Mouse (Mus musculus) monocyte, adult 5-6 weeks (primary cell): ENCODE results near the gene Kcnab2. TPM values are rescaled to one million over a fixed set of nuclear protein-coding genes. Genes with fewer than 3 reads are reported as not detected.

ENCODE experiments used
- ATAC-seq: fragments of 153-309, 156-312 bp; replicated peaks from 2 replicates; pipeline ENCODE4 v1.8.0; 2017; ENCODE audit warnings: mild to moderate bottlenecking; ENCODE audit not compliant: low TSS enrichment, insufficient number of reproducible peaks, severe bottlenecking, poor library complexity, low FRiP score
- total RNA-seq: library from RNA; stranded (forward); fragments of 200-1000, 200-491, 200-594 nt; gene quantifications from 3 replicates; pipeline ENCODE4 v1.2.3, GENCODE M21; 2017

The Kcnab2 gene
- total RNA-seq, 1 experiment from 2014 or later, result 75.3 TPM

DNA sequence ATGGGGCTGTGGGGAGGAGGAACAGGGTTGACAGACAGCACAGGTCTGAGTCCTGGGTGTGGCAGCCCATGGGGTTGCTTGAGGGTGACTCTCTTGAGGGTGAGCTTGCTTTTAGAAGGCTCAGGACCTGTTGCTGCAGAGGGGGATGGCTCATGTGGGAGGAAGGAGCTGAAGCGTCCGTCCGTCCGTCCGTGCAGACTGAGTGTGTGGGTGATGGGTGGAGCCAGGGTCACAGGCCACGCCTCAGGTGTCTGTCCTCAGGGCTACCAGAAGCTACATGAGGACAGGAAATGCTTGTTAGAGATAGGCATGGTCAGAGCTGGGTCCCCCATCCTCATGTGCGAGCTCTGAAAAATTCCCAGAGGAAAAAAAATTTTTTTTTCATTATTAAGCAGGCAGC is 133.0 kb downstream of the Kcnab2 start:
- no peak for ATAC-seq

DNA sequence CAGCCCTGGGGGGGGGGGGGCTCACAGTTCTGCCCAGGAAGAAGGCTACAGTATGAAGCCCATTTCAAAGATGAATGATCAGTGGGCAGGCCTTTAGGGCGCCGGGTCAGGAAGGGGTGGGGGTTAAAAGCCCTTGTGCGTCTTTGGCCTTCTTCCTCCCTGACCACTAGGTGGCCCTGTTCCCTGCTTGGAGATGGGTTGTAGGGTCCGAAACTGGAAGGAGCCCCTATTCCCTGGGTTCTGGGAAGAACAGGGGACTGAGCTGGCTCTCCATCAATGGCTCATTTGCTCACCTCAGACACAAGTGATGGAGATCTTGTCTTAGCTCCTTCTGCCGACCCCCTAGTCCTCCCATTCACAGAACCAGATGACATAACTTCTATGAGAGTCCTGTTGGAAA is 134.4 kb downstream of the Kcnab2 start:
- ATAC-seq, result no peak

Other genes with a start within 250 kb of the Kcnab2 start
- gene Gpr153, start 203.6 kb downstream of the Kcnab2 start, total RNA-seq, result 0.39 to 0.86 TPM in 2 of 3 replicates, not detected in the other
- gene Hes3, start 186.2 kb downstream of the Kcnab2 start, total RNA-seq, result not detected in 3 replicates
- gene Icmt, start 180.6 kb downstream of the Kcnab2 start, total RNA-seq, result 10.5 to 18.2 TPM (median 14.9 TPM) in 3 replicates
- not detected in 3 replicates for gene Rnf207, start 158.9 kb downstream of the Kcnab2 start, total RNA-seq
- 1,335 to 1,418 TPM (median 1,365 TPM) in 3 replicates for gene Rpl22, start 152.1 kb downstream of the Kcnab2 start, total RNA-seq
- gene Chd5, start 139.2 kb downstream of the Kcnab2 start, total RNA-seq, result 0.10 to 0.39 TPM in 2 of 3 replicates, not detected in the other
- gene Nphp4, start 1.2 kb downstream of the Kcnab2 start, total RNA-seq, result 0.19 TPM in 1 of 3 replicates, not detected in the others